In genomic region chr10:42679586-42679985, GRCm38 (mm10) we compare ENCODE assay signal across 8 mouse cellular contexts.
DNase-seq lines count a peak whose midpoint lies in the region; ATAC-seq lines count a peak whose summit lies in the region.

No protein-coding gene starts in this region.

- DNase-seq in lung, postnatal 10 days, result no peak
- no peak for DNase-seq in embryonic facial prominence, embryonic 10.5 days (ENCODE audit: low spot score)
- peak; percentile 46 for DNase-seq in naive thymus-derived CD4-positive, alpha-beta T cell, adult 2 months (ENCODE audit: low read depth)
- no peak for DNase-seq in layer of hippocampus, postnatal 36 days
- DNase-seq in spleen, postnatal 14 days (ENCODE audit: low spot score in 2 of 2), result no peak

- WGBS in lung, embryonic 16.5 days, result 15% methylated on average over 10 of the region's 10 CpGs
- 17% methylated on average over 10 of the region's 10 CpGs for WGBS in embryonic facial prominence, embryonic 10.5 days

- H3K9me3 ChIP-seq in lung, embryonic 16.5 days (ENCODE audit: control insufficient read depth, low read length), result no peaks in the 10 kb centered on the region
- H3K9me3 ChIP-seq in embryonic facial prominence, embryonic 10.5 days, result no peaks in the 10 kb centered on the region

- peak overlapping the region; percentile 82 for H3K4me2 ChIP-seq in lung, embryonic 16.5 days (ENCODE audit: low read depth, low read length)

- H3K36me3 ChIP-seq in lung, embryonic 16.5 days (ENCODE audit: control insufficient read depth, insufficient read depth, low read length), result peaks cover 5% of the 10 kb centered on the region
- peaks cover 10% of the 10 kb centered on the region for H3K36me3 ChIP-seq in embryonic facial prominence, embryonic 10.5 days (replicated peaks)

- H3K27me3 ChIP-seq in lung, embryonic 16.5 days (ENCODE audit: control insufficient read depth, insufficient read depth, low read depth, low read length), result no peaks in the 10 kb centered on the region
- H3K27me3 ChIP-seq in embryonic facial prominence, embryonic 10.5 days (replicated peaks; ENCODE audit: low read depth, poor library complexity, severe bottlenecking), result peaks cover 23% of the 10 kb centered on the region

- H3K4me1 ChIP-seq in lung, embryonic 16.5 days (replicated peaks; ENCODE audit: control insufficient read depth, insufficient read depth, low read length), result peaks cover 4% of the 10 kb centered on the region; the same call in 1 of the 2 replicates
- H3K4me1 ChIP-seq in embryonic facial prominence, embryonic 10.5 days, result peaks cover 27% of the 10 kb centered on the region

- no peak for ATAC-seq in lung, embryonic 16.5 days (ENCODE audit: low read depth)
- ATAC-seq in inflammation-experienced regulatory T-cells, adult 6 months, result peak; percentile 4
- ATAC-seq in megakaryocyte progenitor cell, adult 5-6 weeks (replicated peaks; ENCODE audit: poor library complexity), result no peak

- peak overlapping the region; percentile 72 for H3K4me3 ChIP-seq in lung, embryonic 16.5 days (ENCODE audit: low read length)
- peak overlapping the region; percentile 89 for H3K4me3 ChIP-seq in embryonic facial prominence, embryonic 10.5 days

- no peak overlapping the region for H3K27ac ChIP-seq in lung, embryonic 16.5 days (ENCODE audit: low read length)
- H3K27ac ChIP-seq in embryonic facial prominence, embryonic 10.5 days (replicated peaks), result no peak overlapping the region

- peak overlapping the region; percentile 60; the same call in 1 of the 2 replicates for H3K9ac ChIP-seq in lung, embryonic 16.5 days (ENCODE audit: low read length)
